Mouse (Mus musculus): ENCODE measurements at regions not wholly inside any gene's neighbourhood (a gene's known extent, or its start where the extent isn't known, plus 50 kb on each side); places are given as distances from the start of the nearest gene placed in this dataset.
A peak's percentile ranks its signal among the peaks of the same experiment; 100 is the strongest.

- DNase-seq (ENCODE audit: low spot score) = no peak
Measured at GRCm38 (mm10) chr6:147686927-147687326, 211.3 kb downstream of the Ccdc91 start.

- DNase-seq (ENCODE audit: low spot score) = no peak
Measured at GRCm38 (mm10) chr6:147698255-147698654, 222.6 kb downstream of the Ccdc91 start.

- no peak for DNase-seq (ENCODE audit: low spot score)
Measured at GRCm38 (mm10) chr6:147699449-147699848, 223.8 kb downstream of the Ccdc91 start.

GRCm38 (mm10) chr6:147700629-147701028 is 225.0 kb downstream of the Ccdc91 start:
- no peak for DNase-seq (ENCODE audit: low spot score)

- no peak for DNase-seq (ENCODE audit: low spot score)
Measured at GRCm38 (mm10) chr6:147701956-147702355, 226.3 kb downstream of the Ccdc91 start.

GRCm38 (mm10) chr6:147704297-147704696 is 228.7 kb downstream of the Ccdc91 start:
- DNase-seq (ENCODE audit: low spot score) = no peak

GRCm38 (mm10) chr6:147705936-147706335 is 230.3 kb downstream of the Ccdc91 start:
- no peak for DNase-seq (ENCODE audit: low spot score)

- no peak for DNase-seq (ENCODE audit: low spot score)
Measured at GRCm38 (mm10) chr6:147706741-147707140, 231.1 kb downstream of the Ccdc91 start.

GRCm38 (mm10) chr6:147718052-147718712 is 242.6 kb downstream of the Ccdc91 start:
- DNase-seq (ENCODE audit: low spot score) = peak; percentile 34

GRCm38 (mm10) chr6:147718713-147719490 is 243.3 kb downstream of the Ccdc91 start:
- no peak for DNase-seq (ENCODE audit: low spot score)

- no peak for DNase-seq (ENCODE audit: low spot score)
Measured at GRCm38 (mm10) chr6:147719539-147719938, 243.9 kb downstream of the Ccdc91 start.

GRCm38 (mm10) chr6:147723336-147723735 is 247.7 kb downstream of the Ccdc91 start:
- DNase-seq (ENCODE audit: low spot score) = no peak

- DNase-seq (ENCODE audit: low spot score) = no peak
Measured at GRCm38 (mm10) chr6:147726987-147727386, 251.4 kb downstream of the Ccdc91 start.

- DNase-seq (ENCODE audit: low spot score) = no peak
Measured at GRCm38 (mm10) chr6:147727644-147728533, 252.3 kb downstream of the Ccdc91 start.

- no peak for DNase-seq (ENCODE audit: low spot score)
Measured at GRCm38 (mm10) chr6:147729721-147730120, 254.1 kb downstream of the Ccdc91 start.

- DNase-seq (ENCODE audit: low spot score) = no peak
Measured at GRCm38 (mm10) chr6:147738621-147739325, 263.1 kb downstream of the Ccdc91 start.

- DNase-seq (ENCODE audit: low spot score) = no peak
Measured at GRCm38 (mm10) chr6:147741446-147741845, 265.8 kb downstream of the Ccdc91 start.

- no peak for DNase-seq (ENCODE audit: low spot score)
Measured at GRCm38 (mm10) chr6:147744081-147744480, 268.5 kb downstream of the Ccdc91 start.

GRCm38 (mm10) chr6:147745690-147746089 is 270.1 kb downstream of the Ccdc91 start:
- no peak for DNase-seq (ENCODE audit: low spot score)

- no peak for DNase-seq (ENCODE audit: low spot score)
Measured at GRCm38 (mm10) chr6:147747945-147748344, 272.3 kb downstream of the Ccdc91 start.

- DNase-seq (ENCODE audit: low spot score) = peak; percentile 16
Measured at GRCm38 (mm10) chr6:147752301-147752700, 276.7 kb downstream of the Ccdc91 start.

- DNase-seq (ENCODE audit: low spot score) = no peak
Measured at GRCm38 (mm10) chr6:147753828-147754227, 278.2 kb downstream of the Ccdc91 start.
